Mouse (Mus musculus): ENCODE results near the gene Prss58. TPM values are rescaled to one million over a fixed set of nuclear protein-coding genes. Genes with fewer than 3 reads are reported as not detected.

The Prss58 gene
- polyA plus RNA-seq (2012; ENCODE audit: low replicate concordance) = not detected in 2 replicates

GRCm38 (mm10) chr6:40900287-40900686, at the start of gene Prss58:
Gene Prss58, minus strand, starts transcription at chr6:40900387.

DNA sequence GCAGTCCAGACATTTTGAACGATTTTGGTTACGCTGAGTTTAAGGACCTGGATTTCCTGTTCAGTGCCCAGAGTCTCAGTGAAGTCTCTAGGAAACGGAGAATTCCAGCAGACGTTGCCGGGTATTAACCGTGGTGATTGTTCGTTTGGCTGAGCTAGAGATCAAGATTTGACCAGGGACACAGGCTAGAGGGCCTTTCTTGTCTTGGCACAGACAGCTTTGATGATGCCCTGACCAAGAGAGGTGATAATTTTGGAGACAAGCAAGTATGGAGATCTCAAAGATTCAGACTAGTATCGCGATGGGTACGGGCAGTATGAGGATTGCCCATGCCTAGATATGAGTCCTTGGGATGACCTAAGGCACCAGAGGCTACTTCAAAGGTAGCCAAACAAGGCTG, 40.3 kb upstream of the Prss58 start, which contains the start of gene 1700074P13Rik:
TSS of gene 1700074P13Rik (minus strand) at position 101 of the 400 bp plus-strand sequence.

GRCm38 (mm10) chr6:40887394-40887793, 12.8 kb downstream of the Prss58 start, which contains the start of gene Moxd2:
Gene Moxd2, minus strand, starts transcription at chr6:40887494.

Other genes with a start within 250 kb of the Prss58 start
- gene Moxd2, start 12.9 kb downstream of the Prss58 start, polyA plus RNA-seq (2012; ENCODE audit: low replicate concordance) = not detected in 2 replicates
- not detected in 2 replicates for gene 1700074P13Rik, start 40.2 kb upstream of the Prss58 start, polyA plus RNA-seq (2012; ENCODE audit: low replicate concordance)
- not detected in 2 replicates for gene Gm4744, start 51.5 kb upstream of the Prss58 start, polyA plus RNA-seq (2012; ENCODE audit: low replicate concordance)
- not detected in 2 replicates for gene 1810009J06Rik, start 64.4 kb upstream of the Prss58 start, polyA plus RNA-seq (2012; ENCODE audit: low replicate concordance)
- gene Gm2663, start 99.1 kb upstream of the Prss58 start, polyA plus RNA-seq (2012; ENCODE audit: low replicate concordance) = not detected in 2 replicates
- 0.10 and 0.22 TPM in 2 replicates for gene 2210010C04Rik, start 135.1 kb upstream of the Prss58 start, polyA plus RNA-seq (2012; ENCODE audit: low replicate concordance)